Mouse (Mus musculus) ES-Bruce4 (cell line): ENCODE results near the gene Speer4f2.

Source experiments
- CTCF ChIP-seq: IDR thresholded peaks from one replicate; pipeline ENCODE4 v1.8.1; 2011; ENCODE audit warnings: low read depth, low read length
- EP300 ChIP-seq: IDR thresholded peaks from 2 replicates; pipeline ENCODE4 v1.6.1; 2011; ENCODE audit warnings: low read depth, low read length; ENCODE audit not compliant: insufficient read depth
- POLR2A ChIP-seq: IDR thresholded peaks from one replicate; pipeline ENCODE4 v1.8.1; 2011; ENCODE audit warnings: low read length; ENCODE audit not compliant: insufficient read depth

- no peak for TF ChIP-seq CTCF
- no peak for TF ChIP-seq POLR2A
- no peak for TF ChIP-seq EP300
Observed at GRCm38 (mm10) chr5:17426930-17427329, 54.0 kb downstream of the Speer4f2 start.
